In genomic region chr15:81898751-81899150, GRCm38 (mm10) we compare ENCODE assay signal across 15 mouse cellular contexts. TPM values are rescaled to one million over a fixed set of nuclear protein-coding genes. Genes with fewer than 3 reads are reported as not detected.
A peak's percentile ranks its signal among the peaks of the same experiment; 100 is the strongest.
DNase-seq lines count a peak whose midpoint lies in the region; ATAC-seq and TF ChIP-seq lines count a peak whose summit lies in the region.
"Had no signal": no experiment of that assay in that cellular context is flagged by ENCODE, and none has a peak within 500 bp of the region (broad histone marks: within the 10 kb centered on the region; RNA-seq: fewer than 3 reads in every experiment).

No protein-coding gene starts in this region.

- no peak overlapping the region for H3K9ac ChIP-seq in heart, adult 2 months (ENCODE audit: low read depth, low read length)
- H3K9ac ChIP-seq in liver, adult 2 months (ENCODE audit: low read depth, low read length): no peak overlapping the region
- no peak overlapping the region for H3K9ac ChIP-seq in liver, embryonic 12.5 days
- H3K9ac ChIP-seq in liver, postnatal 0 days (replicated peaks): no peak overlapping the region
- H3K9ac ChIP-seq: limb, embryonic 12.5 days had no signal

- 0 out of 2 replicates have a peak, but pooled peaks have one; percentile 56 for TF ChIP-seq EP300 in heart, adult 2 months (IDR thresholded peaks at IDR 0.05; ENCODE audit: insufficient read depth, low read depth, low read length)
- no peak for TF ChIP-seq EP300 in liver, postnatal 0 days (IDR thresholded peaks at IDR 0.05; ENCODE audit: low read depth)

- no peak overlapping the region for H3K4me2 ChIP-seq in liver, embryonic 12.5 days
- no peak overlapping the region for H3K4me2 ChIP-seq in liver, postnatal 0 days (ENCODE audit: low read depth, low read length)
- H3K4me2 ChIP-seq: limb, embryonic 12.5 days had no signal

- no peaks in the 10 kb centered on the region for H3K27me3 ChIP-seq in heart, adult 2 months (ENCODE audit: control insufficient read depth, insufficient read depth, low read length)
- H3K27me3 ChIP-seq in liver, adult 2 months (ENCODE audit: control insufficient read depth, insufficient read depth, low read length): no peaks in the 10 kb centered on the region
- no peaks in the 10 kb centered on the region for H3K27me3 ChIP-seq in liver, embryonic 12.5 days (replicated peaks)
- no peaks in the 10 kb centered on the region for H3K27me3 ChIP-seq in liver, postnatal 0 days (ENCODE audit: insufficient read depth, low read length)
- H3K27me3 ChIP-seq: limb, embryonic 12.5 days; megakaryocyte, embryonic 14.5 days had no signal

- TF ChIP-seq POLR2A in heart, adult 2 months (IDR thresholded peaks at IDR 0.05; ENCODE audit: insufficient read depth, low read depth, low read length): no peak
- no peak for TF ChIP-seq POLR2A in liver, adult 2 months (IDR thresholded peaks at IDR 0.05; ENCODE audit: extremely low read depth, insufficient read depth, low read length)
- no peak for TF ChIP-seq POLR2A in cortical plate, adult 2 months (IDR thresholded peaks at IDR 0.05; ENCODE audit: extremely low read depth, insufficient read depth, low read length)

- intact Hi-C loops in heart, adult 2 months (cut with DNase I): no loop called here
- intact Hi-C loops in heart, postnatal 25 days (cut with DNase I): no loop called here

- no peak overlapping the region for H3K4me3 ChIP-seq in heart, adult 2 months
- H3K4me3 ChIP-seq in liver, adult 2 months (ENCODE audit: insufficient read depth, low read depth, low read length): no peak overlapping the region
- H3K4me3 ChIP-seq in liver, embryonic 12.5 days: no peak overlapping the region
- no peak overlapping the region for H3K4me3 ChIP-seq in cortical plate, adult 2 months (ENCODE audit: insufficient read depth, low read length)
- no peak overlapping the region for H3K4me3 ChIP-seq in liver, postnatal 0 days (ENCODE audit: low read depth, low read length)
- H3K4me3 ChIP-seq: limb, embryonic 12.5 days; megakaryocyte, embryonic 14.5 days had no signal

- DNase-seq in heart, adult 2 months: peak in 1 of 2 experiments; percentile 46
- no peak for DNase-seq in heart, postnatal 25 days (ENCODE audit: low spot score)
- DNase-seq in liver, adult 2 months (ENCODE audit: extremely low read depth, low read depth, low spot score): peak; percentile 78
- no peak for DNase-seq in liver, postnatal 0 days
- DNase-seq in thymus, postnatal 25 days: no peak
- DNase-seq: kidney, postnatal 36 days; thymus, postnatal 36 days had no signal

- WGBS in heart, adult 2 months: 51% methylated on average over 2 of the region's 2 CpGs
- WGBS in liver, adult 2 months: 15% methylated on average over 2 of the region's 2 CpGs
- 89% methylated on average over 2 of the region's 2 CpGs for WGBS in liver, embryonic 12.5 days (ENCODE audit: insufficient replicate concordance)
- WGBS in liver, postnatal 0 days (ENCODE audit: insufficient replicate concordance): 83% methylated on average over 2 of the region's 2 CpGs

- no peak for TF ChIP-seq CTCF in heart, adult 2 months (IDR thresholded peaks at IDR 0.05)
- no peak for TF ChIP-seq CTCF in liver, adult 2 months (IDR thresholded peaks at IDR 0.05; ENCODE audit: low read depth, low read length)
- TF ChIP-seq CTCF in cortical plate, adult 2 months (IDR thresholded peaks at IDR 0.05; ENCODE audit: extremely low read depth, insufficient read depth, low read length): no peak
- no peak for TF ChIP-seq CTCF in liver, postnatal 0 days (IDR thresholded peaks at IDR 0.05; ENCODE audit: low read depth)

- ATAC-seq in liver, embryonic 12.5 days: no peak
- ATAC-seq in liver, postnatal 0 days: no peak
- ATAC-seq: activated CD4-positive, CD25-positive, alpha-beta regulatory T cell, adult 4 months; forebrain, embryonic 14.5 days; lung, postnatal 0 days had no signal

- peaks cover 17% of the 10 kb centered on the region for H3K36me3 ChIP-seq in heart, adult 2 months (ENCODE audit: control insufficient read depth, insufficient read depth, low read length)
- peaks cover 50% of the 10 kb centered on the region for H3K36me3 ChIP-seq in liver, adult 2 months (ENCODE audit: control insufficient read depth, insufficient read depth, low read length)
- H3K36me3 ChIP-seq in liver, embryonic 12.5 days: peaks cover 96% of the 10 kb centered on the region
- peaks cover 56% of the 10 kb centered on the region for H3K36me3 ChIP-seq in liver, postnatal 0 days (replicated peaks; ENCODE audit: insufficient read depth, low read length)

- H3K79me2 ChIP-seq in heart, adult 2 months (replicated peaks; ENCODE audit: control insufficient read depth, insufficient read depth, low read length): peaks cover 4% of the 10 kb centered on the region; the same call in 1 of the 2 replicates
- H3K79me2 ChIP-seq in liver, adult 2 months (ENCODE audit: control insufficient read depth, insufficient read depth, low read length): peaks cover 16% of the 10 kb centered on the region

- H3K4me1 ChIP-seq in heart, adult 2 months (ENCODE audit: control insufficient read depth, insufficient read depth, low read length): peaks cover 2% of the 10 kb centered on the region; the same call in 1 of the 2 replicates
- H3K4me1 ChIP-seq in liver, adult 2 months (ENCODE audit: control insufficient read depth, insufficient read depth, low read length): peaks cover 23% of the 10 kb centered on the region
- H3K4me1 ChIP-seq in liver, embryonic 12.5 days: 0 out of 2 replicates have a peak, but pooled peaks cover 5% of the 10 kb centered on the region
- peaks cover 2% of the 10 kb centered on the region; the same call in 1 of the 2 replicates for H3K4me1 ChIP-seq in cortical plate, adult 2 months (ENCODE audit: control insufficient read depth, insufficient read depth, low read length)
- H3K4me1 ChIP-seq in liver, postnatal 0 days (ENCODE audit: insufficient read depth): peaks cover 14% of the 10 kb centered on the region
- H3K4me1 ChIP-seq: limb, embryonic 12.5 days had no signal

- peak overlapping the region; percentile 55 for H3K27ac ChIP-seq in heart, adult 2 months
- peak overlapping the region; percentile 70 for H3K27ac ChIP-seq in liver, adult 2 months (replicated peaks; ENCODE audit: insufficient read depth, low read depth, low read length)
- H3K27ac ChIP-seq in liver, embryonic 12.5 days: no peak overlapping the region
- peak overlapping the region; percentile 60 for H3K27ac ChIP-seq in cortical plate, adult 2 months (ENCODE audit: insufficient read depth, low read length)
- peak overlapping the region; percentile 55 for H3K27ac ChIP-seq in liver, postnatal 0 days (ENCODE audit: low read depth)
- H3K27ac ChIP-seq: limb, embryonic 12.5 days had no signal

- H3K9me3 ChIP-seq in liver, embryonic 12.5 days (replicated peaks): no peaks in the 10 kb centered on the region
- H3K9me3 ChIP-seq in liver, postnatal 0 days (ENCODE audit: low read length): no peaks in the 10 kb centered on the region
- H3K9me3 ChIP-seq: limb, embryonic 12.5 days; megakaryocyte, embryonic 14.5 days had no signal

RNA-seq across cellular contexts. Expression of gene Aco2, which starts 26.6 kb away (rescaled TPM):
- total RNA-seq in heart, adult 2 months (2021): 1,000 to 10,000 TPM; 1,810 to 2,215 TPM
- polyA plus RNA-seq in heart, adult 2 months (2012; rRNA removed): 2,076 and 2,628 TPM in 2 replicates
- 1,000 to 10,000 TPM; 2,060 to 2,092 TPM for total RNA-seq in heart, postnatal 25 days (2021)
- 170 and 187 TPM in 2 replicates for total RNA-seq in liver, adult 2 months (2014; rRNA removed)
- polyA plus RNA-seq in liver, adult 2 months (2012; rRNA removed): 127 TPM in 2 replicates
- 131 and 132 TPM in 2 replicates for polyA plus RNA-seq in liver, embryonic 12.5 days (2016; fragmentation: Nextera tagmentation; extraction: Ambion mirVana)
- 533 and 545 TPM in 2 replicates for polyA plus RNA-seq in cortical plate, adult 2 months (2012; rRNA removed)
- 86.7 and 87.0 TPM in 2 replicates for polyA plus RNA-seq in liver, postnatal 0 days (2015; fragmentation: Nextera tagmentation; extraction: Ambion mirVana)

RNA-seq across cellular contexts. Expression of gene Phf5a, which starts 27.0 kb away (rescaled TPM):
- total RNA-seq in heart, adult 2 months (2021): 10 to 100 TPM; 30.2 to 36.5 TPM
- polyA plus RNA-seq in heart, adult 2 months (2012; rRNA removed): 30.2 and 39.1 TPM in 2 replicates
- total RNA-seq in heart, postnatal 25 days (2021): 10 to 100 TPM; 29.7 to 38.0 TPM
- 12.3 and 15.6 TPM in 2 replicates for total RNA-seq in liver, adult 2 months (2014; rRNA removed)
- 27.5 and 28.7 TPM in 2 replicates for polyA plus RNA-seq in liver, adult 2 months (2012; rRNA removed)
- polyA plus RNA-seq in liver, embryonic 12.5 days (2016; fragmentation: Nextera tagmentation; extraction: Ambion mirVana): 140 and 145 TPM in 2 replicates
- polyA plus RNA-seq in cortical plate, adult 2 months (2012; rRNA removed): 53.3 and 57.7 TPM in 2 replicates
- polyA plus RNA-seq in liver, postnatal 0 days (2015; fragmentation: Nextera tagmentation; extraction: Ambion mirVana): 61.5 and 63.0 TPM in 2 replicates

RNA-seq across cellular contexts. Expression of gene Polr3h, which starts 27.3 kb away (rescaled TPM):
- total RNA-seq in heart, adult 2 months (2021): 1 to 10 TPM; 5.9 to 8.1 TPM
- polyA plus RNA-seq in heart, adult 2 months (2012; rRNA removed): 7.2 and 10.2 TPM in 2 replicates
- total RNA-seq in heart, postnatal 25 days (2021): 1 to 10 TPM; 6.7 to 7.0 TPM
- 6.4 and 7.3 TPM in 2 replicates for total RNA-seq in liver, adult 2 months (2014; rRNA removed)
- 6.8 and 8.3 TPM in 2 replicates for polyA plus RNA-seq in liver, adult 2 months (2012; rRNA removed)
- 87.2 and 96.3 TPM in 2 replicates for polyA plus RNA-seq in liver, embryonic 12.5 days (2016; fragmentation: Nextera tagmentation; extraction: Ambion mirVana)
- polyA plus RNA-seq in cortical plate, adult 2 months (2012; rRNA removed): 61.5 and 63.0 TPM in 2 replicates
- 57.0 and 57.3 TPM in 2 replicates for polyA plus RNA-seq in liver, postnatal 0 days (2015; fragmentation: Nextera tagmentation; extraction: Ambion mirVana)

RNA-seq across cellular contexts. Expression of gene Csdc2, which starts 37.8 kb away (rescaled TPM):
- 10 to 100 TPM; 66.1 to 92.7 TPM for total RNA-seq in heart, adult 2 months (2021)
- 85.7 and 111 TPM in 2 replicates for polyA plus RNA-seq in heart, adult 2 months (2012; rRNA removed)
- 10 to 100 TPM; 73.5 to 87.5 TPM for total RNA-seq in heart, postnatal 25 days (2021)
- 0.09 and 0.13 TPM in 2 replicates for total RNA-seq in liver, adult 2 months (2014; rRNA removed)
- polyA plus RNA-seq in liver, adult 2 months (2012; rRNA removed): 0.35 and 0.80 TPM in 2 replicates
- 1.8 and 2.5 TPM in 2 replicates for polyA plus RNA-seq in liver, embryonic 12.5 days (2016; fragmentation: Nextera tagmentation; extraction: Ambion mirVana)
- polyA plus RNA-seq in cortical plate, adult 2 months (2012; rRNA removed): 111 and 115 TPM in 2 replicates
- 0.52 and 0.59 TPM in 2 replicates for polyA plus RNA-seq in liver, postnatal 0 days (2015; fragmentation: Nextera tagmentation; extraction: Ambion mirVana)
- total RNA-seq: granulocyte monocyte progenitor cell, adult 5-6 weeks had no signal
- polyA plus RNA-seq: activated CD4-positive, CD25-positive, alpha-beta regulatory T cell, adult 4 months had no signal

RNA-seq across cellular contexts. Expression of gene Tob2, which starts 40.2 kb away (rescaled TPM):
- 100 to 1,000 TPM; 101 to 114 TPM for total RNA-seq in heart, adult 2 months (2021)
- polyA plus RNA-seq in heart, adult 2 months (2012; rRNA removed): 39.4 and 49.7 TPM in 2 replicates
- total RNA-seq in heart, postnatal 25 days (2021): 10 to 100 TPM; 66.9 to 95.5 TPM
- total RNA-seq in liver, adult 2 months (2014; rRNA removed): 15.8 and 25.6 TPM in 2 replicates
- 20.9 and 21.6 TPM in 2 replicates for polyA plus RNA-seq in liver, adult 2 months (2012; rRNA removed)
- 12.8 and 14.5 TPM in 2 replicates for polyA plus RNA-seq in liver, embryonic 12.5 days (2016; fragmentation: Nextera tagmentation; extraction: Ambion mirVana)
- polyA plus RNA-seq in cortical plate, adult 2 months (2012; rRNA removed): 19.9 and 21.0 TPM in 2 replicates
- polyA plus RNA-seq in liver, postnatal 0 days (2015; fragmentation: Nextera tagmentation; extraction: Ambion mirVana): 10.9 and 12.3 TPM in 2 replicates
